Comparison of ENCODE assay signal across 23 mouse cellular contexts in genomic region chr17:59365340-59365739, GRCm38 (mm10).
A peak's percentile ranks its signal among the peaks of the same experiment; 100 is the strongest.
DNase-seq lines count a peak whose midpoint lies in the region; ATAC-seq and TF ChIP-seq lines count a peak whose summit lies in the region.
"Had no signal": no experiment of that assay in that cellular context is flagged by ENCODE, and none has a peak within 500 bp of the region (broad histone marks: within the 10 kb centered on the region; RNA-seq: fewer than 3 reads in every experiment).

No protein-coding gene starts in this region.

- 0 out of 2 replicates have a peak, but pooled peaks cover 2% of the 10 kb centered on the region for H3K4me1 ChIP-seq in kidney, embryonic 15.5 days
- H3K4me1 ChIP-seq in stomach, embryonic 14.5 days (ENCODE audit: control insufficient read depth, insufficient read depth, low read length), result no peaks in the 10 kb centered on the region
- no peaks in the 10 kb centered on the region for H3K4me1 ChIP-seq in stomach, postnatal 0 days (replicated peaks; ENCODE audit: control insufficient read depth, insufficient read depth)
- 0 out of 2 replicates have a peak, but pooled peaks cover 2% of the 10 kb centered on the region for H3K4me1 ChIP-seq in limb, embryonic 11.5 days (ENCODE audit: control insufficient read depth, insufficient read depth, low read length)
- H3K4me1 ChIP-seq: heart, embryonic 13.5 days; liver, embryonic 13.5 days had no signal

- TF ChIP-seq CTCF in stomach, postnatal 0 days (IDR thresholded peaks at IDR 0.05; ENCODE audit: low read depth), result no peak

- H3K27ac ChIP-seq in kidney, embryonic 15.5 days, result no peak overlapping the region
- no peak overlapping the region for H3K27ac ChIP-seq in stomach, embryonic 14.5 days (ENCODE audit: low read length)
- no peak overlapping the region for H3K27ac ChIP-seq in stomach, postnatal 0 days (replicated peaks)
- 0 out of 2 replicates have a peak overlapping the region, but pooled peaks have one; percentile 14 for H3K27ac ChIP-seq in limb, embryonic 11.5 days (replicated peaks; ENCODE audit: low read depth, low read length)
- H3K27ac ChIP-seq: heart, embryonic 13.5 days; hindbrain, postnatal 0 days; left cerebral cortex, adult 2 months; liver, embryonic 13.5 days; neural tube, embryonic 15.5 days had no signal

- WGBS in kidney, embryonic 15.5 days, result 56% methylated on average over 2 of the region's 2 CpGs
- 27% methylated on average over 2 of the region's 2 CpGs for WGBS in stomach, embryonic 14.5 days
- 50% methylated on average over 2 of the region's 2 CpGs for WGBS in stomach, postnatal 0 days
- 47% methylated on average over 2 of the region's 2 CpGs for whole genome bisulfite sequencing in limb, embryonic 11.5 days

- H3K4me2 ChIP-seq in kidney, embryonic 15.5 days, result no peak overlapping the region
- no peak overlapping the region for H3K4me2 ChIP-seq in stomach, embryonic 14.5 days (replicated peaks; ENCODE audit: low read depth, low read length)
- no peak overlapping the region for H3K4me2 ChIP-seq in stomach, postnatal 0 days (replicated peaks; ENCODE audit: low read depth)
- H3K4me2 ChIP-seq in limb, embryonic 11.5 days (ENCODE audit: low read depth, severe bottlenecking), result no peak overlapping the region
- H3K4me2 ChIP-seq: heart, embryonic 13.5 days; liver, embryonic 13.5 days; midbrain, embryonic 11.5 days; neural tube, embryonic 15.5 days had no signal

- no peaks in the 10 kb centered on the region for H3K9me3 ChIP-seq in kidney, embryonic 15.5 days (replicated peaks)
- H3K9me3 ChIP-seq in stomach, embryonic 14.5 days (ENCODE audit: control insufficient read depth, low read depth, low read length), result no peaks in the 10 kb centered on the region
- no peaks in the 10 kb centered on the region for H3K9me3 ChIP-seq in stomach, postnatal 0 days (ENCODE audit: control insufficient read depth, low read length)
- no peaks in the 10 kb centered on the region for H3K9me3 ChIP-seq in limb, embryonic 11.5 days (ENCODE audit: control insufficient read depth, low read length)
- H3K9me3 ChIP-seq: heart, embryonic 13.5 days; liver, embryonic 13.5 days; neural tube, embryonic 15.5 days had no signal

- H3K27me3 ChIP-seq in kidney, embryonic 15.5 days, result no peaks in the 10 kb centered on the region
- H3K27me3 ChIP-seq in stomach, embryonic 14.5 days (ENCODE audit: control insufficient read depth, insufficient read depth, low read length), result no peaks in the 10 kb centered on the region
- H3K27me3 ChIP-seq in stomach, postnatal 0 days (ENCODE audit: control insufficient read depth, insufficient read depth, low read length), result no peaks in the 10 kb centered on the region
- H3K27me3 ChIP-seq in limb, embryonic 11.5 days (ENCODE audit: control insufficient read depth, insufficient read depth, low read length), result no peaks in the 10 kb centered on the region
- H3K27me3 ChIP-seq: heart, embryonic 13.5 days; liver, embryonic 13.5 days; neural tube, embryonic 15.5 days had no signal

- no peak for TF ChIP-seq EP300 in stomach, postnatal 0 days (optimal IDR thresholded peaks at IDR 0.05)

- no peak overlapping the region for H3K9ac ChIP-seq in kidney, embryonic 15.5 days
- no peak overlapping the region for H3K9ac ChIP-seq in stomach, embryonic 14.5 days (replicated peaks; ENCODE audit: low read depth, low read length)
- no peak overlapping the region for H3K9ac ChIP-seq in stomach, postnatal 0 days (ENCODE audit: low read length)
- no peak overlapping the region for H3K9ac ChIP-seq in limb, embryonic 11.5 days (ENCODE audit: low read length)
- H3K9ac ChIP-seq: heart, embryonic 13.5 days; liver, embryonic 13.5 days; neural tube, embryonic 15.5 days had no signal

- peak; percentile 78 for ATAC-seq in kidney, embryonic 15.5 days (replicated peaks; ENCODE audit: low FRiP score)
- 0 out of 2 replicates have a peak, but pooled peaks have one; percentile 63 for ATAC-seq in stomach, embryonic 14.5 days (ENCODE audit: insufficient number of reproducible peaks, insufficient read depth, low FRiP score, low read depth)
- ATAC-seq in stomach, postnatal 0 days (ENCODE audit: low FRiP score, low TSS enrichment), result no peak
- 0 out of 2 replicates have a peak, but pooled peaks have one; percentile 51 for ATAC-seq in limb, embryonic 11.5 days (ENCODE audit: insufficient number of reproducible peaks, low FRiP score, low TSS enrichment, low read depth)
- ATAC-seq: forebrain, embryonic 16.5 days; hindbrain, postnatal 0 days; intestine, embryonic 16.5 days; lung, postnatal 0 days had no signal

- no peak overlapping the region for H3K4me3 ChIP-seq in kidney, embryonic 15.5 days (replicated peaks)
- H3K4me3 ChIP-seq in stomach, embryonic 14.5 days (ENCODE audit: low read depth, low read length), result no peak overlapping the region
- H3K4me3 ChIP-seq in stomach, postnatal 0 days (ENCODE audit: low read depth, low read length), result no peak overlapping the region
- no peak overlapping the region for H3K4me3 ChIP-seq in limb, embryonic 11.5 days (ENCODE audit: low read depth, low read length)
- H3K4me3 ChIP-seq: heart, embryonic 13.5 days; left cerebral cortex, adult 2 months; liver, embryonic 13.5 days; neural tube, embryonic 15.5 days had no signal

- DNase-seq in kidney, adult 18-20 months, result no peak
- DNase-seq in stomach, postnatal 0 days (ENCODE audit: low spot score), result no peak
- no peak for DNase-seq in limb, embryonic 11.5 days (ENCODE audit: low spot score)
- no peak for DNase-seq in urinary bladder, postnatal 25 days (ENCODE audit: low spot score)
- no peak for DNase-seq in spleen, adult 18-20 months
- DNase-seq: adrenal gland, postnatal 25 days; cerebellum, adult 9-10 months; gastrocnemius, postnatal 14 days; heart, adult 18-20 months; heart, postnatal 14 days; left cerebral cortex, postnatal 4 days; liver, embryonic 13.5 days; right cerebral cortex, adult 18-20 months had no signal

- H3K36me3 ChIP-seq in kidney, embryonic 15.5 days, result no peaks in the 10 kb centered on the region
- no peaks in the 10 kb centered on the region for H3K36me3 ChIP-seq in stomach, embryonic 14.5 days (ENCODE audit: control insufficient read depth, insufficient read depth, low read length)
- H3K36me3 ChIP-seq in stomach, postnatal 0 days (ENCODE audit: control insufficient read depth, insufficient read depth, low read length), result no peaks in the 10 kb centered on the region
- no peaks in the 10 kb centered on the region for H3K36me3 ChIP-seq in limb, embryonic 11.5 days (ENCODE audit: control insufficient read depth, insufficient read depth, low read length)
- H3K36me3 ChIP-seq: heart, embryonic 13.5 days; liver, embryonic 13.5 days; neural tube, embryonic 15.5 days had no signal
